Mouse (Mus musculus): ENCODE results near the gene Agpat4.

DNA sequence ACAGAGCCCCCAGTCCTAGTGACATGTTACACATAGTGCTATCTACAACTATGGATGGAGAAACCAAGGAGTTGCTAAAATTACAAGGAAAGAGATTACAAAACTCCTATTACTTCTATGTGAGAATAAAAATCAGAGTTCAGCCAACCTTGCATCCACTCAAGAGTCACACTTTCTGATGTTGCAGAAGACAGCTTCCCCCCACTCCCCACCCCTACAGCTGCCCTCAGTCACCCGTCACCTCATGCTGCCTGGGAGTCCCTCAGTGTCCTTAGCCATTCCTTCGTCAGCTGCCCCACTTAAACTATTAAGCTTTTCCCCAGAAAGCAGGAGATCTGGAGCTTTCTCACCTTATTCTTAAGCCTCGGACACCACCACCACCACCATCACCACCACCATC lies 145.8 kb downstream of the Agpat4 start:
- no peak for TF ChIP-seq CHD2 (IDR thresholded peaks at IDR 0.05; ENCODE audit: low read depth, low read length)
- no peak for TF ChIP-seq MAFK (IDR thresholded peaks at IDR 0.05; ENCODE audit: insufficient read depth, low read depth, low read length)
- no peak for TF ChIP-seq ZC3H11A (IDR thresholded peaks at IDR 0.05; ENCODE audit: borderline replicate concordance, low read depth, low read length)
- no peak for TF ChIP-seq ZNF384 (IDR thresholded peaks at IDR 0.05; ENCODE audit: low read depth, low read length)

Measured in ES-E14 (cell line).